Mouse (Mus musculus) lung, postnatal 25 days (tissue): ENCODE data around the gene Otud7b.

Experiments used
- DNase-seq: peaks from one replicate; pipeline ENCODE4 v3.0.0; 2022; ENCODE audit warnings: low spot score

Otud7b gene

GRCm38 (mm10) chr3:96104261-96105065 is at the start of gene Otud7b:
TSS of gene Otud7b (plus strand) at chr3:96104527.
- peak; percentile 69 for DNase-seq

DNA sequence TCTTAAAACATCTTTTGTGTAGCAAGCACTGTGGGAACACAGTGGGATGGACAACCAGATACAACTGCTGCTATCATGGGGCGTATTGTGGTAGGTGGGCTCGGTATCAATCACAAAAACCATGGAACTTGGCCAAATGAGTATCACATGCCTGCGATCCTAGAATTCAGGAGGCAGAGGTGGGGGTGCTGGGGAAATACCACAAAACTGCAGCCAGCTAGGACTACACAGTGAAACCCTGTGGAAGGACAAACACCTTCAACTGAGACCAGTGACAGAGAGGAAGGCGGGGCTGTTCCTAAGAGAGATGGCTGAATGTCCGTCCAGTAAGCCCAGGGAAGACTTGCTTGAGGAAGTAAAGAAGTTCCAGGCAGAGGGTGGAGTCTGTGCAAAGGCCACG is 49.0 kb upstream of the Otud7b start:
- DNase-seq, result no peak

GRCm38 (mm10) chr3:96056031-96056430 is 48.3 kb upstream of the Otud7b start:
- no peak for DNase-seq

GRCm38 (mm10) chr3:96057747-96058204 is 46.6 kb upstream of the Otud7b start:
- peak; percentile 89 for DNase-seq

DNA sequence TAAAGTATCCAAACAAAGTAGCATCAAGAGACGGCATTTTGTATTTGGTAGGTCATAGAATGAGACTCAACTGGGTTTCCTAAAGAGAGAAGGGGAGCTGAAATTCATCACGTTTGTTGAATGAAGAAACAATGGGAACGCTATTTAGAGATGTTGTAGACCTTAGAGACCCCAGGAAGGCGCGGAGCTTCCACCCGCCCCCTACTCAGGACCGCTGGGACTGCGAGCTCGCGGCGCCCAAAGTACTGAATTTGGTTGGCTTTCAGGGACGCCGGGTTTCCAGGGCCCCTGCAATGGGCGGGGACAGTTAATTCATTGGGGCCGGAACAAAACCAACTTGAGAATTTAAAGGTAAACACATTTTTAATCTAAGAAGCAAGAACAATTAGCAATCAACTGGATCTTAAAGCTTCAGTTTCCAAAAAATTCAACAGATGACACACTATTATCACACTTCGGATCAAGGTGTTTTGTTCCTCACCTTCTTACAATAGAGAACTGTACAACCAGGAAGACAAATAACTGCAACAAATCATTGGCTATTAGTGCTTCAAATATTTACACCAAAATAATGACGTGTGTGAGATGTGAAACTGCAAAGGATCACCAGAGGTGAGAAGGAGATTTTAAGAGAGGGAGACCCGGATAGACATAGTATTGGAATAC is 46.0 kb upstream of the Otud7b start, which contains the start of gene Vps45:
Gene Vps45, minus strand, starts transcription at position 236 of the 666 bp plus-strand sequence.
- DNase-seq, result peak; percentile 64

- no peak for DNase-seq
Measured at GRCm38 (mm10) chr3:96060146-96060545, 44.2 kb upstream of the Otud7b start.

DNA sequence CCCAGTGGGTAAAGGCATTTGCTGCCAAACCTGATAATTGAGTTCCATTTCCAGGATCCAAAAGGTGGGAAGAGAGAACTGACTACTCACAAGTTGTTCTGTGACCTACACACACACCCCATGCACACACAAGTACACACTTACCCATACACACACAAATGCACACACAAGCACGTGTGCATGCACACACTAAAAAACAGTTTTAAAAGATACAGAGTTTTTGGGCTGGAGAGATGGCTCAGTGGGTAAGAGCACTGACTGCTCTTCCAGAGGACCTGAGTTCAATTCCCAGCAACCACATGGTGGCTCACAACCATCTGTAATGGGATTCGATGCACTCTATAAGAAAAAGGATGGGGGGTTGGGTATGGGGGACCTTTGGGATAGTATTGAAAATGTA is 41.0 kb upstream of the Otud7b start:
- DNase-seq, result no peak

DNA sequence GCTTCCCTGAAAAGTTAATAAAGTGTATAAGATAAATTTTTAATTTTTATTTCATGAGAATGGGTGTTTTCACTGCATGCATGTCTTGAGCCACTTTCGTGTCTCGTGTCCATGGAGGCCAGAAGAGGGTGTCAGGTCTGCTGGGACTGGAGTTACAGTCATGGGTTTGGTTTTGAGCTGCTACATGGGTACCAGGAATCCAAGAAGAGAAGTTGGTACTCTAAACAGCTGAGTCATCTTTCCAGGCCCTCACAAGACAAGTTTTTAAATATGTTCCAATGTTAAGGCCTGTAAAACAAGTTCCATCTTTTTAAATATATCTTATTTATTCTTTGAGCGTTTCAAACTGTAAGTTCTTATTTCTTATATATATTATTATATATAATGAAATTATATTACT is 40.1 kb upstream of the Otud7b start:
- no peak for DNase-seq

- DNase-seq, result no peak
Measured at GRCm38 (mm10) chr3:96065147-96065546, 39.2 kb upstream of the Otud7b start.

GRCm38 (mm10) chr3:96065754-96066375 is 38.5 kb upstream of the Otud7b start:
- peak; percentile 71 for DNase-seq

- no peak for DNase-seq
Measured at GRCm38 (mm10) chr3:96066741-96067140, 37.6 kb upstream of the Otud7b start.

GRCm38 (mm10) chr3:96069046-96069445 is 35.3 kb upstream of the Otud7b start:
- no peak for DNase-seq

GRCm38 (mm10) chr3:96069542-96069941 is 34.8 kb upstream of the Otud7b start:
- DNase-seq, result no peak

GRCm38 (mm10) chr3:96070241-96070640 is 34.1 kb upstream of the Otud7b start:
- no peak for DNase-seq

DNA sequence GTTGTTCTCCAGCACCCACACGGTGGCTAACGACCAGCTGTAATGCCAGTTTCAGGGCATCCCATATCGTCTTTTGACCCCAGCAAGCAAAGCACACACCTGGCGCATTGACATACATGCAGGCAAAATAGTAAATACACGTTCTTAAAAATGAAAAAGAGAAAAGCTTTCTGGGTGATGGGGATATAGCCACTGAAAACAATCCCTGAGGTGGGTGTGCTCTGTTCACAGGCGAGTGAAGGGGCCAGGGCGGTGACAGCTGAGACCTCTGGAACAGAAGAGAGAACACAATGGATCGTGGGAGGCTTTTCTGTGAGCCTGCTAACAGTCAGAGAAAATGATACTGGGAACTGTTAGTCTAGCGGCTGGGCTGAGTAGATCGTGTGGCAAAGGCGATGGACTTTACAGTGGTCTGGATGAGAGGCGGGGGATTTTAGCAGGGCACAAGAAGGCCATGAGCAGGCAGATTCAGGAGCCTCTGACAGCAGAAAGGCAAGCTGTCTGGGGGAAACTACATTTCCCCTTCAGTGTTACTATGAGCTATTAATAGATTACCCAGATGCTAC is 31.3 kb upstream of the Otud7b start:
- DNase-seq, result no peak

DNA sequence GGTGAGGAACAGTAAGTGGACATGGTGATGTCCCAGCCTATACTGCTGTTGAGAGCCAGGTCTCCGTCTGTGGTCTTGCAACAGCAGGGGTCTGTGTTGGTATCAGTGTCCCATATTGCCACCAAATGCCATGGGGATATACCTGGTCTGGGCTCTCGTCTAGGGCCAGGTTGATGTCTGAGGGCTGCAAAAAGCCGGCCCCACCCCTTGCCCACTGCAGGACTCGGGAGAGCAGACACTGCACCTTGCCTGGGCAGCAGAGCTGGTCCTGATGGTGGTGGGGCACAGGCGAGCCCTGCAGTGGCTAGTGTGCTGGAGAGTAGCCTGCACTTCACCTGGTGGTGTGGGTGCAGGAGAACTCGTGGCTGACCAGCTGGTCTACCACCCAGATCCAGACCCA is 26.3 kb upstream of the Otud7b start:
- DNase-seq, result no peak

- no peak for DNase-seq
Measured at GRCm38 (mm10) chr3:96078711-96079110, 25.6 kb upstream of the Otud7b start.

GRCm38 (mm10) chr3:96081006-96081405 is 23.3 kb upstream of the Otud7b start:
- DNase-seq, result no peak

DNA sequence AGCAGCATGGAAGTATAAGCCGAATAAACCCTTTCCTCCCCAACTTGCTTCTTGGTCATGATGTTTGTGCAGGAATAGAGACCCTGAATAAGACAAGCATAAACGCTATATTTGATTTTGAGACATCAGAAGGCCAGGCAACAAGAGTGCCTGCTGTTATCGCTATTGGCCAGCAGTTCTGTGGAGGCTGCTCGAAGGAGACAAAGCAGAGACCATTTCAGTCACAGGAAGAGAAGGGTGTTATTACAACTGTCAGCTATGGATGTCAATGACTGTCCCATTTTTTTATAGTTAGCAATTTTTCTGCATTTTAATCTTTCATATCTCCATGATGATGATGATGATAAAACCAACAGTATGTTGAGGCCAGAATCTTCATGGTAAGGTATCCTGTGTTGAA is 22.7 kb upstream of the Otud7b start:
- no peak for DNase-seq

DNA sequence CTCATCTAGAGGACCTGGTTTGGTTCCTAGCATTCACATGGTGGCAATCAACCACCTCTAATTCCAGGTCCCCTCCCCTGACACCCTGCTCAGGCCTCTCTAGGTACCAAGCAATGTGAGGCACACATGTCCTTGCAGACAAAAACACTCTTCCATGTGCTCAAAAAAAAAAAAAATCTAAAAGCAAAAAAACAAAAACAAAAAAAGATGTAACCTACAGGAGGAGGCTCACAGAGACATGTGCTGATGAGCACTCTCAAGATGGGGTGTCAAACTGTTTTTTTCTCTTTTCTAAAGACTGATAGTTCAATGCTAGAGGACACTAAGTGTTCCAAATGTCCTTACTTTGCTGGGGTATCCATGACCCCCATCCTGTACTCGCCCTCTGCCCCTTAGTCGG is 22.2 kb upstream of the Otud7b start:
- DNase-seq, result no peak

DNA sequence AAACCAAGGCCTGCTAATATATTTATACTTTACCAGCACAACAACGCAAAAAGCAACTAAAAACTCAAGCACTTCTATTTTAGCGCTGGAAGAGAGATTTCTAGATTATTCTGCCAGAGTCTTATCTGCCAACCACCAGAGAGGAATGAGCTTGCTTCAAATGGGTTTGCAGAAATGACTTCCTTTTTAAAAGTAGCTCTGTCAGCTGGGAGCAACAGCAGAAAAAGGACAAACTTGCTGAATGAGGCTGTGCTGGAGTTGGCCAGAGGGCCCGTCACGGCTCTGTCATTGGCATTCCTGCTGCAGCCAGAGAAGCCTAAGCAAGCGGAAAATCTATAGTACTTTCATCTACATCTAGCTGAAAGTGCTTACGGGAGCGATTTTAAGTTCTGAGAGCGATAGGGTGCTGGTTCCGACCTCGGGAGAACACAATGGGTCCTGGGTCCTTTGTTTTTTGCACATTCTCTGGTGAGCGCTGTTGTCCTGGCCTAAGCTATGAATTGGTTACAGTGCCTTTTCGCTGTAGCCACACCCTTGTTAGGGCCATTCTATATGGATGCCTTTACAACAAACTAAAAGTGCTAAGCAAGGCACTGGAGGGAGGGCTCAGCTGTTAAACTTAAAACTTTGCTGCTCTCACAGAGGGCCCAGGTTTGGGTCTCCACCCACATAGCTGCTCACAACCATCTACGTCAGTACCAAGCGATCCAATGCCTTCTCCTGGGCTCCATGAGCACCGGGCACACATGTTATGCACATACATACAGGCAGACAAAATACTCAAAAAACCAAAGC is 21.4 kb upstream of the Otud7b start:
- no peak for DNase-seq
